Mouse (Mus musculus) Muller cell, postnatal 12 days (primary cell): ENCODE measurements around the gene Ankrd22.

Experiments used
- DNase-seq: peaks from one replicate; pipeline ENCODE4 v3.0.0-alpha.2; 2015; ENCODE audit errors: inconsistent ontology term

The Ankrd22 gene

DNA sequence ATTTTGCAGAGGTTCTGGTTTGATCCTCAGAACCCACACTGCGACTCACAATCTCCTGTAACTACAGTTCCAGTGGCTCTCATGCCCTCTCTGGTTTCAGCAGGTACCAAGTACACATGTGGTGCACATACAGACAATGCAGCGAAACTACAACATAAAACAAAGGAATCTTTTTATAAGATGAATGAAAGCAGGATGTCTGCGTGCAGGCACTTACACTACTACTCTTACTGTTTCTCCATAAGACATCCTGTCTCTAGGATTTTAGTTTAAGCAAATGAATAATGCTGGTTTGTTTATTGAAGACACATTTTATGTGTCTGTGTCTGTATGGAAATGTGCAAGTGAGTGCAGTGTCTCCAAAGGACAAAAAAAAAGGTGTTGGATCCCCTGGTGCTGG, 15.4 kb upstream of the Ankrd22 start:
- DNase-seq, result no peak

GRCm38 (mm10) chr19:34180316-34180715, 14.5 kb upstream of the Ankrd22 start:
- no peak for DNase-seq

- DNase-seq, result no peak
Measured at GRCm38 (mm10) chr19:34179136-34179535, 13.3 kb upstream of the Ankrd22 start.

DNA sequence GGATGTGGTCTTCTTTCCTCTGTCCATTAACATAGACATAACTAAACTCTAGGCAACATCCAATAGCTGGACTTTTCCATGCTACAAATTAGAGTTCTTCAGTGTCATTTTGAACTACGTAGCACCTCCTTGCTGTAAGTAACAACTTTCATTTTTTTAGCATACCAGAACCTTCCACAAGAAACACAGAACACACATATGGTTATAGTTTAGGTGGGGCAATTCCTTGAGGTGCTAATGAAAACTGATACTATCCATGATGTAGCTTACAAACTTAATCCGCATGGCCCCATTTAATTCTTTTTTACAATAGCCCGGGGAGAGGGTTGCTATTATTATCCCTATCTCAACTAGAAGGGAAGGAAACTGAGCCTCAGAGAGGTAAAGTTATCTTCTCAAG, 8.2 kb upstream of the Ankrd22 start:
- no peak for DNase-seq

DNA sequence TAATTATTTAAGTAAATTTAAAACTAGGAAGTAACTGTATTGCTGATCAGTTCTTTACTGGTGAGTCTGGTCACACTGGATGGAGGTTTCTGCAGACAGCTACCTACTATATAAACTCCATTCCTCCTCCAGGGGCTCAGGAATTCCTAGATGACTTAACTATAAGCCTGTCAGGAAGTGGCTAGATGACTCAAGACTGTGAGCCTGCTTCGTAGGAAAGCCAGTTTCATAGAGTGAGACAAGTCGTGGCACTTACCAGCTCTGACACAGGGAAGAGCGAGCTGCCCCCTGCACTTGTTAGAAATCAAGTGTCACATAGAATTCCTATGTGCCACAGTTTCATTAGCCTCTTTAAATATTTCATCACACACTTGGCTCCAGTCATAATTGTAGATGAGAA, 5.3 kb upstream of the Ankrd22 start:
- no peak for DNase-seq

GRCm38 (mm10) chr19:34169121-34169520, 3.3 kb upstream of the Ankrd22 start:
- DNase-seq, result no peak

- DNase-seq, result no peak
Measured at GRCm38 (mm10) chr19:34167896-34168661, 2.2 kb upstream of the Ankrd22 start.

- no peak for DNase-seq
Measured at GRCm38 (mm10) chr19:34166386-34166785, 533 bp upstream of the Ankrd22 start.

DNA sequence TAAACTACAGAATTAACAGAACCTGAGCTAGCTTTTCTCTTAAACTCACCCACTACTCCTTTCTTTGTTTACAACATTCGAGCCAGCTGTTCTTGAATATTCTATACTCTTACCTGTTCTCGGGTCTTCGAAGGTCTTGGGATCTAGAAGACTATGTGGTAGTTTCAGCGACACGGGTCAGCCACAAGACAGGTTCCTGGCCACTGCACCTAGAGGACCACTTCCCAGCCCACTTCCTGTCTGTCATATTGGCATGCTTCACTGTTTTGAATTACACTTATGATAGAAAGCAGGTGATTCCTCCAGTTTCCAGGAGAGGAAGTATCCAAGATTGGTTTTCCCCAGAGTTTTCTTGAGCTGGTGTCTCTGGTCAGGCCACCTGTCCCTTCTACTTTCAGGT, 3.2 kb downstream of the Ankrd22 start:
- DNase-seq, result no peak

- DNase-seq, result peak; percentile 81
Measured at GRCm38 (mm10) chr19:34153263-34154144, 12.3 kb downstream of the Ankrd22 start.

DNA sequence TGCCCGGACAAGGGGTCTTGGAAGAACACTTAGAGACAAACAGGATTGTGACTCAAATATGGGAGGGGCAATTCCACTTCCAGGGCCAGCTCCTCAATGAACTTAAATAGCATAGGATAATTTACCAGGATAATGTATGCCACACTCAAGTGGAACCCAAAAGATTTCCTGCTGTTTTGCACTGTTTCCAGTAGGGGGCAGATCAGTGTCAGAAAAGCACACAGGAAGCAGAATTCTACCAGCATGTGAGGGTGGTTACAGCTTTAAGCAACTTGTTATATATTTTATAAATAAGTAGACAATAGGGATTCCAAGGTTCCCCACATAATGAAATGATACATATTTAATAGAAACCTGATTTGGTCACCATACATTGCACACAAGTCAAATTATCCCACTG, 13.9 kb downstream of the Ankrd22 start:
- DNase-seq, result peak; percentile 24

DNA sequence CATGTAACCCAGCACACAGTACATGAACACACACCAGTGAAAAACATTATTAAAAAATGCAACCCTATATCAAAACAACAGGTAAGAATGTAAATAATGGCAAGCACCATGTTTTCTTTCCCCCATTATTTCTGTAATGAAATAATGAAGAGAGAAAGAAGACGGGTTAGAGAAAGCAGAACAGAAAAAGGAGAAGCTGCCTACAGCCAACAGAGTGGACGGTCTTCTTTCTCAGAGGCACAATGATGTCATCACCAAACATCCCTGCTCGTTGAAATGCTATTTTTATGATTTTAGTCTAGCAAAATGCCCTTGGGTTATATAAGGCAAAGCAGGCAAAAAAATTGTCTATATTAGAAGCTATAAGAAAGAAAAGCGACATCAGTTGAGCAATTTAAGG, 17.4 kb downstream of the Ankrd22 start:
- no peak for DNase-seq

DNA sequence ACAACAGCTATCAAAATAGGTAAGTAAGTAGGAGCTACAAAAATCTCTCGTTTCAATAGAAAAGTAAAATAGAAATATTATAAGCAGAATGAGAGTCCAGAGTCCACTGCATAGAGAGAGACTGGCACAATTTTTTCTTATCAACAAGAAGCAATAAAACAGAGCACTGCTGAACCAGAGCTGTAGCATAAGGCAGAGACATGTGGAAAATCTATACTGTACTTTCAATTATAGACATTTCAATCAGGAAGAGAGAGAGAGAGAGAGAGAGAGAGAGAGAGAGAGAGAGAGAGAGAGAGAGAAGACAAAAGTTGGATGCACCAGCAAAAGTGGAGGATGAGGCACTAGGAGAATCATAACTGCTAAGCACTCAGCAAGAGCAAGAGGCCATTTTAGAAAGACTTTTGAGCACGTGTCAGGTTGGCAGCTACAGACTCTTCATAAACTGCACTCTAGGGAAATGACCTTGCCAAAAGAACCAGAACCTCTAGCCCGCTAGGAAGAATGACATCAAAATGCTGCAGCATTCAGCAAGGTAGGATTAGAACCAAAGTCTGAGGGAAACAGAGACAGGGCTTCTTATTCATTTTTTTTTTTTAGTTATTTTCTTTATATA, 26.3 kb downstream of the Ankrd22 start:
- no peak for DNase-seq

- DNase-seq, result no peak
Measured at GRCm38 (mm10) chr19:34138720-34139430, 27.0 kb downstream of the Ankrd22 start.

- DNase-seq, result no peak
Measured at GRCm38 (mm10) chr19:34120107-34120731, 45.6 kb downstream of the Ankrd22 start.

- no peak for DNase-seq
Measured at GRCm38 (mm10) chr19:34119653-34120052, 46.2 kb downstream of the Ankrd22 start.

- no peak for DNase-seq
Measured at GRCm38 (mm10) chr19:34119102-34119501, 46.8 kb downstream of the Ankrd22 start.

GRCm38 (mm10) chr19:34104841-34105240, 61.0 kb downstream of the Ankrd22 start:
- no peak for DNase-seq

GRCm38 (mm10) chr19:34101888-34102287, 64.0 kb downstream of the Ankrd22 start:
- DNase-seq, result no peak

- no peak for DNase-seq
Measured at GRCm38 (mm10) chr19:34100633-34101032, 65.2 kb downstream of the Ankrd22 start, which contains the start of gene Lipm. Gene Lipm (plus strand): TSS chr19:34100933.

DNA sequence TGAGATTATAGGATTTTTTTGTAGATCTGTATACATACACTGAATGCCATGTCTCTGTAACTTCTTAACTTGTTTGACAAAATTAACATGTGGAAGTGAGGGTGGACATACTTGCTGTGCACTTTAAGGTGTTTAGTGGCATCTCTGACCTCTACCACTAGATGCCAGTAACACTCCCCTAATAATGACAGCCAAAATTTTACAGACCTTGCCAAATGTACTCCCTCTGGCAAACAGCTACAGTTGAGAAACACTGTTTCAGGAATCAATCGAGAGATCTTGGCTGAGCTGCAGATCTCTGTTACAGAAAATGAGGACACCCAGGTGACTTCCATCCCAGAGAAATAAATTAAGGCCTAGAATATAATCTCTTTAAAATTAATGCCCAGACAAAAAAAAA, 69.6 kb downstream of the Ankrd22 start:
- DNase-seq, result no peak
